Mouse (Mus musculus) heart, embryonic 12.5 days (tissue): ENCODE data around the gene Cir1. TPM values are rescaled to one million over a fixed set of nuclear protein-coding genes. Genes with fewer than 3 reads are reported as not detected.

ENCODE experiments used
- ATAC-seq: fragments of 200-750 bp; cut with Nextera tagmentation; 2 replicates; pipeline ENCODE4 v1.8.0; 2017; ENCODE audit warnings: moderate TSS enrichment, moderate library complexity; ENCODE audit not compliant: insufficient number of reproducible peaks, low FRiP score
- H3K27ac ChIP-seq: fragments of 300-500 bp; sonication (generic); 2 replicates; pipeline ENCODE4 v1.5.1; 2016; ENCODE audit warnings: mild to moderate bottlenecking, moderate library complexity; ENCODE audit not compliant: poor library complexity, severe bottlenecking
- H3K27me3 ChIP-seq: fragments of 300-500 bp; sonication (generic); replicated peaks from 2 replicates; pipeline ENCODE4 v1.6.1; 2016; ENCODE audit warnings: mild to moderate bottlenecking, moderate library complexity
- H3K36me3 ChIP-seq: fragments of 300-500 bp; sonication (generic); 2 replicates; pipeline ENCODE4 v1.6.1; 2016; ENCODE audit warnings: mild to moderate bottlenecking, moderate library complexity
- H3K4me1 ChIP-seq: fragments of 300-500 bp; sonication (generic); replicated peaks from 2 replicates; pipeline ENCODE4 v1.6.1; 2016; ENCODE audit warnings: mild to moderate bottlenecking
- H3K4me2 ChIP-seq: fragments of 300-500 bp; sonication (generic); 2 replicates; pipeline ENCODE4 v1.6.1; 2016; ENCODE audit warnings: mild to moderate bottlenecking, moderate library complexity
- H3K4me3 ChIP-seq: fragments of 300-500 bp; sonication (generic); 2 replicates; pipeline ENCODE4 v1.5.1; 2016; ENCODE audit warnings: mild to moderate bottlenecking
- H3K9ac ChIP-seq: fragments of 300-500 bp; sonication (generic); 2 replicates; pipeline ENCODE4 v1.6.1; 2016; ENCODE audit warnings: mild to moderate bottlenecking, moderate library complexity
- H3K9me3 ChIP-seq: fragments of 300-500 bp; sonication (generic); replicated peaks from 2 replicates; pipeline ENCODE4 v1.6.1; 2016; ENCODE audit warnings: mild to moderate bottlenecking, moderate library complexity
- WGBS: fragments of 180-500 bp; shearing (Covaris S2); methylation state at CpG from one replicate; pipeline ENCODE4 v1.1.7; 2016; 5-methylcytosine and 5-hydroxymethylcytosine counted together
- polyA plus RNA-seq: library from polyadenylated mRNA; unstranded; fragments of >200 nt; fragmentation: Nextera tagmentation; extraction: Ambion mirVana; gene quantifications from 2 replicates; pipeline ENCODE4 v1.2.1, GENCODE M21; 2016

Gene Cir1
- 15.2 and 19.0 TPM in 2 replicates for polyA plus RNA-seq

- Histone ChIP-seq H3K4me2 (peak within 1 kb of the TSS; percentile 94), H3K9me3 (no peaks in the 10 kb centered on the region), H3K36me3 (peaks cover 29% of the 10 kb centered on the region), H3K4me3 (peak within 1 kb of the TSS; percentile 96), H3K27me3 (no peaks in the 10 kb centered on the region), H3K9ac (peak within 1 kb of the TSS; percentile 91), H3K4me1 (peaks cover 4% of the 10 kb centered on the region), H3K27ac (peak within 1 kb of the TSS; percentile 81)
- WGBS, result under 1% methylated on average over 64 of the region's 64 CpGs
- ATAC-seq, result peak; percentile 93
Measured at GRCm38 (mm10) chr2:73312152-73313116, at the start of gene Cir1, which contains the start of gene Scrn3. Gene Cir1 (minus strand): TSS chr2:73312701. Gene Scrn3 (plus strand): TSS chr2:73312601.

GRCm38 (mm10) chr2:73360536-73360935 is 48.0 kb upstream of the Cir1 start:
- Histone ChIP-seq H3K4me3 (no peak overlapping the region), H3K4me1 (no peaks in the 10 kb centered on the region), H3K9me3 (no peaks in the 10 kb centered on the region), H3K27me3 (no peaks in the 10 kb centered on the region), H3K4me2 (no peak overlapping the region), H3K9ac (no peak overlapping the region), H3K27ac (no peak overlapping the region), H3K36me3 (no peaks in the 10 kb centered on the region)
- 76% methylated on average over 2 of the region's 2 CpGs for WGBS
- ATAC-seq, result no peak

- H3K9ac ChIP-seq, result no peak overlapping the region
- H3K27me3 ChIP-seq, result no peaks in the 10 kb centered on the region
- no peak overlapping the region for H3K27ac ChIP-seq
- H3K4me3 ChIP-seq, result no peak overlapping the region
- H3K9me3 ChIP-seq, result no peaks in the 10 kb centered on the region
- no peaks in the 10 kb centered on the region for H3K4me1 ChIP-seq
- no peak overlapping the region for H3K4me2 ChIP-seq
- H3K36me3 ChIP-seq, result no peaks in the 10 kb centered on the region
- WGBS, result 76% methylated on average over 5 of the region's 5 CpGs
- ATAC-seq, result peak; percentile 81
Measured at GRCm38 (mm10) chr2:73359941-73360340, 47.4 kb upstream of the Cir1 start.

GRCm38 (mm10) chr2:73357004-73357403 is 44.5 kb upstream of the Cir1 start:
- no peak for ATAC-seq
- Histone ChIP-seq H3K4me3 (no peak overlapping the region), H3K9me3 (no peaks in the 10 kb centered on the region), H3K36me3 (no peaks in the 10 kb centered on the region), H3K4me1 (peaks cover 3% of the 10 kb centered on the region; the same call in 1 of the 2 replicates), H3K27me3 (no peaks in the 10 kb centered on the region), H3K4me2 (no peak overlapping the region), H3K9ac (no peak overlapping the region), H3K27ac (no peak overlapping the region)
- WGBS, result 73% methylated on average over 18 of the region's 18 CpGs

GRCm38 (mm10) chr2:73351927-73352374 is 39.5 kb upstream of the Cir1 start:
- peak; percentile 25; the same call in 1 of the 2 replicates for ATAC-seq
- H3K36me3 ChIP-seq, result no peaks in the 10 kb centered on the region
- whole genome bisulfite sequencing, result 31% methylated on average over 7 of the region's 7 CpGs
- H3K9ac ChIP-seq, result no peak overlapping the region
- H3K4me2 ChIP-seq, result peak overlapping the region; percentile 54
- H3K4me1 ChIP-seq, result peaks cover 9% of the 10 kb centered on the region; the same call in 1 of the 2 replicates
- no peaks in the 10 kb centered on the region for H3K27me3 ChIP-seq
- 0 out of 2 replicates have a peak overlapping the region, but pooled peaks have one; percentile 11 for H3K4me3 ChIP-seq
- no peaks in the 10 kb centered on the region for H3K9me3 ChIP-seq
- H3K27ac ChIP-seq, result no peak overlapping the region

GRCm38 (mm10) chr2:73351496-73351895 is 39.0 kb upstream of the Cir1 start:
- Histone ChIP-seq H3K9ac (no peak overlapping the region), H3K36me3 (no peaks in the 10 kb centered on the region), H3K4me1 (peaks cover 9% of the 10 kb centered on the region; the same call in 1 of the 2 replicates), H3K27me3 (no peaks in the 10 kb centered on the region), H3K27ac (no peak overlapping the region), H3K9me3 (no peaks in the 10 kb centered on the region), H3K4me3 (0 out of 2 replicates have a peak overlapping the region, but pooled peaks have one; percentile 11), H3K4me2 (peak overlapping the region; percentile 54)
- 50% methylated on average over 5 of the region's 5 CpGs for WGBS
- no peak for ATAC-seq

- Histone ChIP-seq H3K27me3 (no peaks in the 10 kb centered on the region), H3K27ac (no peak overlapping the region), H3K4me1 (peaks cover 9% of the 10 kb centered on the region; the same call in 1 of the 2 replicates), H3K9ac (no peak overlapping the region), H3K9me3 (no peaks in the 10 kb centered on the region), H3K4me2 (no peak overlapping the region), H3K4me3 (no peak overlapping the region), H3K36me3 (no peaks in the 10 kb centered on the region)
- ATAC-seq, result no peak
- 89% methylated on average over 6 of the region's 6 CpGs for WGBS
Measured at GRCm38 (mm10) chr2:73348221-73348620, 35.7 kb upstream of the Cir1 start.

- H3K4me3 ChIP-seq, result no peak overlapping the region
- no peak for ATAC-seq
- no peaks in the 10 kb centered on the region for H3K9me3 ChIP-seq
- no peaks in the 10 kb centered on the region for H3K36me3 ChIP-seq
- no peak overlapping the region for H3K9ac ChIP-seq
- no peak overlapping the region for H3K4me2 ChIP-seq
- WGBS, result 67% methylated on average over 9 of the region's 9 CpGs
- H3K4me1 ChIP-seq, result peaks cover 9% of the 10 kb centered on the region; the same call in 1 of the 2 replicates
- H3K27me3 ChIP-seq, result no peaks in the 10 kb centered on the region
- H3K27ac ChIP-seq, result no peak overlapping the region
Measured at GRCm38 (mm10) chr2:73347766-73348165, 35.3 kb upstream of the Cir1 start.

- Histone ChIP-seq H3K36me3 (no peaks in the 10 kb centered on the region), H3K4me1 (peaks cover 7% of the 10 kb centered on the region; the same call in 1 of the 2 replicates), H3K4me3 (no peak overlapping the region), H3K4me2 (no peak overlapping the region), H3K27me3 (no peaks in the 10 kb centered on the region), H3K27ac (no peak overlapping the region), H3K9me3 (no peaks in the 10 kb centered on the region), H3K9ac (no peak overlapping the region)
- 67% methylated on average over 6 of the region's 6 CpGs for WGBS
- no peak for ATAC-seq
Measured at GRCm38 (mm10) chr2:73347136-73347535, 34.6 kb upstream of the Cir1 start.

GRCm38 (mm10) chr2:73346345-73347086 is 34.0 kb upstream of the Cir1 start:
- H3K27me3 ChIP-seq, result no peaks in the 10 kb centered on the region
- 50% methylated on average over 13 of the region's 13 CpGs for WGBS
- H3K36me3 ChIP-seq, result no peaks in the 10 kb centered on the region
- H3K27ac ChIP-seq, result no peak overlapping the region
- ATAC-seq, result no peak
- no peaks in the 10 kb centered on the region for H3K9me3 ChIP-seq
- no peak overlapping the region for H3K4me2 ChIP-seq
- no peak overlapping the region for H3K4me3 ChIP-seq
- 0 out of 2 replicates have a peak, but pooled peaks cover 1% of the 10 kb centered on the region for H3K4me1 ChIP-seq
- H3K9ac ChIP-seq, result no peak overlapping the region

GRCm38 (mm10) chr2:73345204-73345603 is 32.7 kb upstream of the Cir1 start:
- no peaks in the 10 kb centered on the region for H3K4me1 ChIP-seq
- no peak overlapping the region for H3K4me2 ChIP-seq
- H3K4me3 ChIP-seq, result no peak overlapping the region
- no peaks in the 10 kb centered on the region for H3K27me3 ChIP-seq
- no peak overlapping the region for H3K9ac ChIP-seq
- no peak for ATAC-seq
- WGBS, result 84% methylated on average over 4 of the region's 4 CpGs
- H3K9me3 ChIP-seq, result no peaks in the 10 kb centered on the region
- no peak overlapping the region for H3K27ac ChIP-seq
- H3K36me3 ChIP-seq, result no peaks in the 10 kb centered on the region
